Mouse (Mus musculus): ENCODE data around the gene Mylk. TPM values are rescaled to one million over a fixed set of nuclear protein-coding genes. Genes with fewer than 3 reads are reported as not detected.

The Mylk gene
- polyA plus RNA-seq, 1 experiment from 2014 or later = 8.5 TPM

DNA sequence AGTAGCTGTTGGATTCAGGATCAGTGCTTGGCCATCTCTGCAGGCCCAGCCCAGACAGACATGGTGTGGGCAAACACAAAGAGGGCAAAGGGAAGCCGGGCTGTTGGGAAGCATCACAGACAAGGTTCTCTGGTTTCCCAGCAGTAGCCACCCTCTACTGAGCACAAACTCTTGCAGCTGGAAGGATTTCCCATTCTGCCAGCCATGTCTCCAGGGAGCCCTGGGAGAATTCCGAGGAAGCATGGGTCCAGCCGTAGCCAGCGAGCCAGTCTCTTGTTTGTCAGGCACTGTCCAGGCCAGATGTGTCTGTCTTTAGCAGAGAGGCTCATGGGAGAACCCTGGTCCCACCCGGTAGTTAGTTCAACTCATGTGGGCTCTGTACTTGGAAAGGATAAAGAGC lies 215.2 kb downstream of the Mylk start:
- Histone ChIP-seq H3K4me3 (no peak overlapping the region), H3K36me3 (peaks cover 26% of the 10 kb centered on the region), H3K9me3 (replicated peaks) (no peaks in the 10 kb centered on the region), H3K27ac (replicated peaks) (no peak overlapping the region; the same call in 1 of the 2 replicates), H3K4me1 (peaks cover 35% of the 10 kb centered on the region), H3K27me3 (ENCODE audit: low read depth, poor library complexity, severe bottlenecking) (peaks cover 15% of the 10 kb centered on the region)
- WGBS = 76% methylated on average over 5 of the region's 5 CpGs
- DNase-seq (ENCODE audit: low spot score) = no peak

DNA sequence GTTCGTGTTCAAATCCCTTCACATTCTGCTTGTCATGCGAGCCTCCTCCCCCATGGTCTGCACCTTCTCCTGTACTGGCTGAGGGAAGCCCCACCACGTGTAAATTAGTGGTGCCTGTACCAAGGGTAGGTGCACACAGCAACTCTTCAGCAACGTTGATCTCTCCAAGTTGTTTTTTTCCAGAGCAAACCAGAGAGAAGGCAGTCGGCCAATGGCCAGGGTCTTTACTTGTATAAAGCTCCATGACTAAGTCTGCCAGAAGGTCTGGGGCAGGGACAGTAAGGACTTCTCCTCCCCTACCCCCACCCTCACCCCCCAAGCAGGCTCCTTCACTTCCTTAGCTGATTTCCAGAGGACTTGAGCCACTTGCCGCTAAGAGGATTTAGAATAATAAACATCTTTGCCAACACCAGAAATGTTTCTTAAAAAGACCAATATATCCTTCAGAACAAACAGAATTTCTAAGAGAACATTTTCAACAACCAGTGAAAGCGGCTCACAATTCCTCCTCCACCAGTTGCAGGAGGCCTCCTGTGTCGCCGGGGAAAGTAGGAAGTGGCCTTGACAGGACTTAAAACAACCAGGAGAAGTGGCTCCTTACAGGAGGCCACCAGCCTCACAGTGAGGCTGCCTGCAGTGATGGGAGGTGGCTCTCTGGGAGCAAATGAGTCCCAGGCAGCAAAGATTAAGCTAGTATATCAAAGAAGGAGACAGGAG lies 216.0 kb downstream of the Mylk start:
- H3K27ac ChIP-seq (replicated peaks) = no peak overlapping the region

GRCm38 (mm10) chr16:34962322-34962721 lies 217.3 kb downstream of the Mylk start:
- Histone ChIP-seq H3K27me3 (ENCODE audit: low read depth, poor library complexity, severe bottlenecking) (0 out of 2 replicates have a peak, but pooled peaks cover 5% of the 10 kb centered on the region), H3K36me3 (peaks cover 13% of the 10 kb centered on the region; the same call in 1 of the 2 replicates), H3K9me3 (replicated peaks) (no peaks in the 10 kb centered on the region), H3K4me1 (peaks cover 36% of the 10 kb centered on the region), H3K27ac (replicated peaks) (no peak overlapping the region), H3K4me3 (no peak overlapping the region)
- no peak for DNase-seq (ENCODE audit: low spot score)
- 90% methylated on average over 4 of the region's 4 CpGs for WGBS

More for the DNA sequence above, 216.0 kb downstream of the Mylk start:
- Histone ChIP-seq H3K27me3 (ENCODE audit: low read depth, poor library complexity, severe bottlenecking) (peaks cover 14% of the 10 kb centered on the region), H3K36me3 (peaks cover 25% of the 10 kb centered on the region), H3K4me1 (peaks cover 35% of the 10 kb centered on the region), H3K4me3 (no peak overlapping the region), H3K9me3 (replicated peaks) (no peaks in the 10 kb centered on the region)
- DNase-seq (ENCODE audit: low spot score) = no peak
- 65% methylated on average over 9 of the region's 9 CpGs for WGBS

- Histone ChIP-seq H3K4me1 (peaks cover 33% of the 10 kb centered on the region), H3K9me3 (replicated peaks) (no peaks in the 10 kb centered on the region), H3K36me3 (peaks cover 13% of the 10 kb centered on the region; the same call in 1 of the 2 replicates), H3K4me3 (no peak overlapping the region), H3K27ac (replicated peaks) (no peak overlapping the region), H3K27me3 (ENCODE audit: low read depth, poor library complexity, severe bottlenecking) (0 out of 2 replicates have a peak, but pooled peaks cover 5% of the 10 kb centered on the region)
- DNase-seq (ENCODE audit: low spot score) = no peak
- WGBS = 79% methylated on average over 4 of the region's 4 CpGs
Observed at GRCm38 (mm10) chr16:34963008-34963407, 218.0 kb downstream of the Mylk start.

- DNase-seq (ENCODE audit: low spot score) = no peak
- Histone ChIP-seq H3K9me3 (replicated peaks) (no peaks in the 10 kb centered on the region), H3K4me1 (peaks cover 17% of the 10 kb centered on the region), H3K36me3 (peaks cover 15% of the 10 kb centered on the region; the same call in 1 of the 2 replicates), H3K4me3 (no peak overlapping the region), H3K27ac (replicated peaks) (peak overlapping the region; percentile 49; the same call in 1 of the 2 replicates), H3K27me3 (ENCODE audit: low read depth, poor library complexity, severe bottlenecking) (0 out of 2 replicates have a peak, but pooled peaks cover 5% of the 10 kb centered on the region)
- WGBS = 62% methylated on average over 5 of the region's 5 CpGs
Observed at GRCm38 (mm10) chr16:34966620-34967081, 221.6 kb downstream of the Mylk start.

- Histone ChIP-seq H3K4me3 (no peak overlapping the region), H3K27ac (replicated peaks) (no peak overlapping the region), H3K9me3 (replicated peaks) (no peaks in the 10 kb centered on the region), H3K4me1 (peaks cover 17% of the 10 kb centered on the region), H3K36me3 (peaks cover 18% of the 10 kb centered on the region; the same call in 1 of the 2 replicates), H3K27me3 (ENCODE audit: low read depth, poor library complexity, severe bottlenecking) (0 out of 2 replicates have a peak, but pooled peaks cover 5% of the 10 kb centered on the region)
- WGBS = 62% methylated on average over 10 of the region's 10 CpGs
- DNase-seq (ENCODE audit: low spot score) = peak; percentile 69
Observed at GRCm38 (mm10) chr16:34967120-34967800, 222.2 kb downstream of the Mylk start.

DNA sequence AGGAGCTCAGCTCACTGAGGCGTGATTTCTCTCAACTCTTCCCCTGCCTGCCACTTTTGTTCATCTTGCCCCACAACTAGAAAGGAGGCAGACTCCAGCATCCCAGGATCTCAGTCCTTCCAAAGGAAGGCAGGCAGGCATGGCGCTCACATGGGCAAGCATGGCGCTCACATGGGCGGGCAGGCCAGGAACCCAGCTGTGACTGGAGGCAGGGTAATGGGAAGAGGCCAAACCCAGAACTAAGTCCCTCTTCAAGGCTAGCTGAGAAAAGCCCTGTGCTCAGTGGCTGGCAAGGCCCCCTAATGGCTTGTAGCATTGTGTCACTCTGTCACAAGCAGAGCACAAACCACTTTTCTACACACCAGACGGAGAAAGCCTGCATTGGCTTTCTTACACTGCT lies 223.2 kb downstream of the Mylk start:
- 0 out of 2 replicates have a peak, but pooled peaks cover 5% of the 10 kb centered on the region for H3K27me3 ChIP-seq (ENCODE audit: low read depth, poor library complexity, severe bottlenecking)
- WGBS = 64% methylated on average over 5 of the region's 5 CpGs
- no peaks in the 10 kb centered on the region for H3K9me3 ChIP-seq (replicated peaks)
- H3K36me3 ChIP-seq = peaks cover 18% of the 10 kb centered on the region; the same call in 1 of the 2 replicates
- DNase-seq (ENCODE audit: low spot score) = no peak
- H3K4me1 ChIP-seq = peaks cover 17% of the 10 kb centered on the region
- H3K27ac ChIP-seq (replicated peaks) = peak overlapping the region; percentile 33; the same call in 1 of the 2 replicates
- no peak overlapping the region for H3K4me3 ChIP-seq

DNA sequence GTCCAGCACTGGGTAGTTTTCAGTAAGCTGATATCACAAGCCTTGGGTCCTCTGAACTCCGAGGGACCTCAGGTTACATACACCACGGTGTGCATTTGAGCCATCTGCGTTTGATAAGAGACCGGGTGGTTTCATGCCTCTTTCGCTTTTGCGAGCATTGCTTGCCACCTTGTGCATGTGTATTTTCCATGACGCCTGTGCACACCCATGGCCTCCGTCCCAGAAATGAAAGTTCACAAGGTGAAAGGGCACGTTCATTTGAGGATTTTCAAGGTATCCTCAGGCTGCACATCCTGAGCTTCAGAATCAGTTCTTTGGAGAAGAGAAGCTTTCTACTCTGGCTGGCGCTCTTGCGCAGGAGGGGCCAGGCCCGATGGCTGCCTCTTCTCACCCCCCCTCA lies 227.5 kb downstream of the Mylk start:
- no peak for DNase-seq (ENCODE audit: low spot score)

GRCm38 (mm10) chr16:34975544-34975943 lies 230.5 kb downstream of the Mylk start:
- Histone ChIP-seq H3K27me3 (ENCODE audit: low read depth, poor library complexity, severe bottlenecking) (no peaks in the 10 kb centered on the region), H3K4me1 (no peaks in the 10 kb centered on the region), H3K9me3 (replicated peaks) (no peaks in the 10 kb centered on the region), H3K4me3 (no peak overlapping the region), H3K27ac (replicated peaks) (no peak overlapping the region), H3K36me3 (peaks cover 16% of the 10 kb centered on the region)
- no peak for DNase-seq (ENCODE audit: low spot score)
- 68% methylated on average over 2 of the region's 2 CpGs for WGBS

More for the DNA sequence above, 227.5 kb downstream of the Mylk start:
- Histone ChIP-seq H3K36me3 (peaks cover 12% of the 10 kb centered on the region; the same call in 1 of the 2 replicates), H3K27me3 (ENCODE audit: low read depth, poor library complexity, severe bottlenecking) (no peaks in the 10 kb centered on the region), H3K4me3 (no peak overlapping the region), H3K9me3 (replicated peaks) (no peaks in the 10 kb centered on the region), H3K27ac (replicated peaks) (no peak overlapping the region), H3K4me1 (peaks cover 6% of the 10 kb centered on the region)
- 90% methylated on average over 12 of the region's 12 CpGs for WGBS

- Histone ChIP-seq H3K4me3 (no peak overlapping the region), H3K27ac (replicated peaks) (no peak overlapping the region), H3K27me3 (ENCODE audit: low read depth, poor library complexity, severe bottlenecking) (no peaks in the 10 kb centered on the region), H3K9me3 (replicated peaks) (no peaks in the 10 kb centered on the region), H3K36me3 (peaks cover 14% of the 10 kb centered on the region), H3K4me1 (no peaks in the 10 kb centered on the region)
- no peak for DNase-seq (ENCODE audit: low spot score)
- 84% methylated on average over 13 of the region's 13 CpGs for whole genome bisulfite sequencing
Observed at GRCm38 (mm10) chr16:34976630-34977029, 231.6 kb downstream of the Mylk start.

GRCm38 (mm10) chr16:34978018-34978417 lies 233.0 kb downstream of the Mylk start:
- DNase-seq (ENCODE audit: low spot score) = no peak
- Histone ChIP-seq H3K4me1 (no peaks in the 10 kb centered on the region; the same call in 1 of the 2 replicates), H3K4me3 (no peak overlapping the region), H3K9me3 (replicated peaks) (no peaks in the 10 kb centered on the region), H3K27ac (replicated peaks) (no peak overlapping the region), H3K27me3 (ENCODE audit: low read depth, poor library complexity, severe bottlenecking) (no peaks in the 10 kb centered on the region), H3K36me3 (peaks cover 11% of the 10 kb centered on the region)
- WGBS = 93% methylated on average over 7 of the region's 7 CpGs

- 93% methylated on average over 7 of the region's 7 CpGs for WGBS
- Histone ChIP-seq H3K27me3 (ENCODE audit: low read depth, poor library complexity, severe bottlenecking) (no peaks in the 10 kb centered on the region), H3K27ac (replicated peaks) (no peak overlapping the region), H3K4me1 (peaks cover 6% of the 10 kb centered on the region), H3K9me3 (replicated peaks) (no peaks in the 10 kb centered on the region), H3K36me3 (peaks cover 11% of the 10 kb centered on the region), H3K4me3 (no peak overlapping the region)
- no peak for DNase-seq (ENCODE audit: low spot score)
Observed at GRCm38 (mm10) chr16:34981009-34981408, 236.0 kb downstream of the Mylk start.

Measured in midbrain, embryonic 10.5 days (tissue).